Mouse (Mus musculus): ENCODE data around the gene Scd3. TPM values are rescaled to one million over a fixed set of nuclear protein-coding genes. Genes with fewer than 3 reads are reported as not detected.
"Not testable (repeated sequence)": the region's sequence is repeated elsewhere in the genome, so short reads cannot be mapped to it uniquely, and the experiment has no call there.

Gene Scd3
- polyA plus RNA-seq, 1 experiment = not detected

DNA sequence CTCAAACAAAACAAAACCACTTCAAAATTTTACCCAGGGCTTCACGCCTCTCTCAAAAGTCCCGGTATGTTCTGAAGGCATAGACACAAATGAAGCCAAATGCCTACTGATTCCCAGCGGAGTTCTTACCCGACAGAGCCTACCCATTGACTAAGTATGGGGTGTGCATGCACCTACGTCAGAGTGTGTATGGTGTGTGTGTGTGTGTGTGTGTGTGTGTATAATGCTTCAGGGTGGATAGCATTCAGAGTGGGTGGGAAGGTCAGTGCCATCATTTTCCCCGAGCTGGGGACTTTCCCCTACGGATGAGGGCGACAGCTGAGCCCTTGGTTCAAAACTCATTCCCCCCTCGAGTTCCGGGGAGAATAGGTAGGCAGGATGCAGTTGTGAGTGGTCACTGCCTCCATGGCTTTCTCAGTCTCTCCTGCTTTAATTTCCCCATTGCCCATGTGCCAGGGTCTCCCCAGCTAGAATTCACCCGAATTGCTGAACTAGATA lies 45.8 kb downstream of the Scd3 start:
- Histone ChIP-seq H3K27me3 (replicated peaks) (peaks cover 3% of the 10 kb centered on the region), H3K9me3 (no peaks in the 10 kb centered on the region), H3K4me3 (replicated peaks) (peak overlapping the region; percentile 92), H3K36me3 (replicated peaks; ENCODE audit: low read length) (peaks cover 7% of the 10 kb centered on the region), H3K4me1 (peaks cover 74% of the 10 kb centered on the region)
- no peak for TF ChIP-seq FLI1 (IDR thresholded peaks at IDR 0.05; ENCODE audit: low read length)
- no peak for TF ChIP-seq GATA1 (IDR thresholded peaks at IDR 0.05; ENCODE audit: borderline replicate concordance, low read length)

- H3K4me1 ChIP-seq = peaks cover 81% of the 10 kb centered on the region
- H3K27me3 ChIP-seq (replicated peaks) = not testable (repeated sequence)
Observed at GRCm38 (mm10) chr19:44251138-44251537, 48.1 kb downstream of the Scd3 start.

DNA sequence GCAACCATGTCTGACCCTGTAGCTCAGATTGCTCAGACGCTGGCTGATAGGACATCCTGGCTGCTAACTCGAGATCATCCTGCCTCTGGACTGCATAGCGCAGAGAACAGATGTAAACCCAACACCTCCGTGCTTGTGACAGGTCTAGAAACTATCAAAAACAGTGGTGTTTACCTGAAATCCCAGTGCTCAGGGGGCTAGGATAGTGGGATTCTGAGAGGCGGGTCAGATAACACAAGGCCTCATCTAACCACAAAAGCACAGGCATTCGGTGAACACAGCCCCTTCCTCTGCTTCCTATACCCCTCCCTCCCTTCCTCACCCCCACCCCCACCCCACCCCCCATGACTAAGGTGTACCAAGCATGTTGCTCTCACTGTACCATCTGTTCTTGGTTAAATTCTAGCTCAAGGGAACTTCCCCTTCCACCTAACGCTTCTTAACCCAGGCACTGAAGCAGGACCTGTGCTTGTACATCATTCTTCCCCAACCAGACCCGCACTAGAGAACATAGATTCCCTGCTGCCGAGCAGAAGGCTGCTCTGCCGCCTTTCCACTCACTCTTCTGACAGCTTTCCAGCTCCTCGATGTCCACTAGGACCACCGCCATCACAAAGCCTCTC lies 49.0 kb downstream of the Scd3 start:
- no peaks in the 10 kb centered on the region for H3K27me3 ChIP-seq (replicated peaks)
- H3K4me1 ChIP-seq = peaks cover 73% of the 10 kb centered on the region
- H3K9me3 ChIP-seq = no peaks in the 10 kb centered on the region
- TF ChIP-seq FLI1 (IDR thresholded peaks at IDR 0.05; ENCODE audit: low read length) (no peak), GATA1 (IDR thresholded peaks at IDR 0.05; ENCODE audit: borderline replicate concordance, low read length) (no peak)
- no peak overlapping the region for H3K4me3 ChIP-seq (replicated peaks)
- peaks cover 7% of the 10 kb centered on the region for H3K36me3 ChIP-seq (replicated peaks; ENCODE audit: low read length)

More at GRCm38 (mm10) chr19:44251138-44251537, 48.1 kb downstream of the Scd3 start:
- not testable (repeated sequence) for H3K36me3 ChIP-seq (replicated peaks; ENCODE audit: low read length); H3K4me3 ChIP-seq (replicated peaks); H3K9me3 ChIP-seq

- H3K4me1 ChIP-seq = peaks cover 65% of the 10 kb centered on the region
- H3K4me3 ChIP-seq (replicated peaks); H3K27me3 ChIP-seq (replicated peaks); H3K36me3 ChIP-seq (replicated peaks; ENCODE audit: low read length); H3K9me3 ChIP-seq: not testable (repeated sequence)
Observed at GRCm38 (mm10) chr19:44254106-44254505, 51.0 kb downstream of the Scd3 start.

- H3K9me3 ChIP-seq = no peaks in the 10 kb centered on the region
- H3K36me3 ChIP-seq (replicated peaks; ENCODE audit: low read length) = peaks cover 7% of the 10 kb centered on the region
- H3K4me3 ChIP-seq (replicated peaks) = no peak overlapping the region
- no peaks in the 10 kb centered on the region for H3K27me3 ChIP-seq (replicated peaks)
- H3K4me1 ChIP-seq = peaks cover 52% of the 10 kb centered on the region
- TF ChIP-seq FLI1 (IDR thresholded peaks at IDR 0.05; ENCODE audit: low read length) = no peak
- TF ChIP-seq GATA1 (IDR thresholded peaks at IDR 0.05; ENCODE audit: borderline replicate concordance, low read length) = no peak
Observed at GRCm38 (mm10) chr19:44257377-44257966, 54.4 kb downstream of the Scd3 start.

DNA sequence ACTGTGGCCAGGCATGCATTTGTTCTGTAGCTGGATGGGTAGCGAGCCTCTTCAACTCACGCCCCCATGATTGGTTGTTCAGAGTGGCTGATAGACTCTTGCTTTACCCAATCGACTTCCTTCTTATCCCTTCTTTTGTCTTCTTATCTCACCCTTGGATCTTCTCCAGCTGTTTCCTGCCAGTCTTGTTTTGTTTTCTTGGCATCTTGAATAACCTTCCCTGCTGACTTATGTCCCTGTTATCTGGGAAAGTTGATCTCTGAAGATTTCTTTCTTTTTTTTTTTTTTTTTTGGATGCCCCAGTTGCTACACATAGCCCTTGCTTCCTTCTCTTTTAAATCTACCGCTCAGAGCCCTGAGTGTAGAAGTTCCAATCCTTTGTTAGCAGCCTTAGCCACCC lies 56.4 kb downstream of the Scd3 start:
- TF ChIP-seq GATA1 (IDR thresholded peaks at IDR 0.05; ENCODE audit: borderline replicate concordance, low read length) (no peak), FLI1 (IDR thresholded peaks at IDR 0.05; ENCODE audit: low read length) (no peak)
- H3K4me3 ChIP-seq (replicated peaks) = no peak overlapping the region
- H3K9me3 ChIP-seq = no peaks in the 10 kb centered on the region
- no peaks in the 10 kb centered on the region for H3K27me3 ChIP-seq (replicated peaks)
- H3K4me1 ChIP-seq = peaks cover 40% of the 10 kb centered on the region
- no peaks in the 10 kb centered on the region for H3K36me3 ChIP-seq (replicated peaks; ENCODE audit: low read length)

DNA sequence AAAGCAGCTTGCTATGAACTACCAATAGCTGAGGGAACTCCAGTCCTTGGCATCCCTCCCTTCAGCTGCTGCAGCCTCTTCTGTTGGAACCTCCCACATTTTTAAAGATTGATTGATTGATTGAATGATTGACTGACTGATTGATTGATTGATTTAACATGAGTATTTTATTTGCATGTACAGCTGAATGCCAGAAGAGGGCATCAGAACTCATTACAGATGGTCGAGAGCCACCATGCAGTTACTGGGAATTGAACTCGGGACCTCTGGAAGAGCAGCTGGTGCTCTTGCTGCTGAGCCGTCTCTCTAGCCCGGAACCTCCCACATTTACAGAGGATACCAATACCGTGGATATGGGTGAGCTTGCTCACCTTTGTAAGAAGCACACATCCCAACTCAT lies 57.4 kb downstream of the Scd3 start:
- Histone ChIP-seq H3K9me3 (no peaks in the 10 kb centered on the region), H3K4me3 (replicated peaks) (no peak overlapping the region), H3K36me3 (replicated peaks; ENCODE audit: low read length) (no peaks in the 10 kb centered on the region), H3K27me3 (replicated peaks) (no peaks in the 10 kb centered on the region), H3K4me1 (peaks cover 40% of the 10 kb centered on the region)
- no peak for TF ChIP-seq GATA1 (IDR thresholded peaks at IDR 0.05; ENCODE audit: borderline replicate concordance, low read length)
- no peak for TF ChIP-seq FLI1 (IDR thresholded peaks at IDR 0.05; ENCODE audit: low read length)

DNA sequence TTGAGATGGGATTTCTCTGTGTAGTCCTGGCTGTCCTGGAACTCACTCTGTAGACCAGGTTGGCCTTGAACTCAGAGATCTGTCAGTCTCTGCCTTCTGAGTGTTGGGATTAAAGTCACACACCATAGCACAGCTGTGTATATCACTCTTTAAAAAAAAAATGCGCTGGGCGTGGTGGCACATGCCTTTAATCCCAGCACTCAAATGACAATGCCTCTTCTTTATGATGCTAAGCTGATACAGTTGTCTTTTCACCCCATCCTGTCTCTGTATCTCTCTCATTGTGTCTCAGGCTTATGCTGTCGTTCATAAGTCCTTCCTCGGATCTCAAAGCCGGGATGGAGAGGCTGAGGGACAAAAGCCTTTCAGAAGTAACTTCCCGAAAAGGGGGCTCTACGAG lies 58.7 kb downstream of the Scd3 start:
- Histone ChIP-seq H3K36me3 (replicated peaks; ENCODE audit: low read length) (no peaks in the 10 kb centered on the region), H3K4me3 (replicated peaks) (no peak overlapping the region), H3K9me3 (no peaks in the 10 kb centered on the region), H3K4me1 (peaks cover 51% of the 10 kb centered on the region), H3K27me3 (replicated peaks) (no peaks in the 10 kb centered on the region)
- no peak for TF ChIP-seq GATA1 (IDR thresholded peaks at IDR 0.05; ENCODE audit: borderline replicate concordance, low read length)
- TF ChIP-seq FLI1 (IDR thresholded peaks at IDR 0.05; ENCODE audit: low read length) = no peak

GRCm38 (mm10) chr19:44263581-44263980 lies 60.5 kb downstream of the Scd3 start:
- Histone ChIP-seq H3K36me3 (replicated peaks; ENCODE audit: low read length) (no peaks in the 10 kb centered on the region), H3K27me3 (replicated peaks) (no peaks in the 10 kb centered on the region), H3K4me3 (replicated peaks) (no peak overlapping the region), H3K9me3 (no peaks in the 10 kb centered on the region), H3K4me1 (peaks cover 51% of the 10 kb centered on the region)
- no peak for TF ChIP-seq FLI1 (IDR thresholded peaks at IDR 0.05; ENCODE audit: low read length)
- TF ChIP-seq GATA1 (IDR thresholded peaks at IDR 0.05; ENCODE audit: borderline replicate concordance, low read length) = no peak

GRCm38 (mm10) chr19:44264226-44264625 lies 61.2 kb downstream of the Scd3 start:
- Histone ChIP-seq H3K27me3 (replicated peaks) (no peaks in the 10 kb centered on the region), H3K9me3 (no peaks in the 10 kb centered on the region), H3K36me3 (replicated peaks; ENCODE audit: low read length) (no peaks in the 10 kb centered on the region), H3K4me1 (peaks cover 54% of the 10 kb centered on the region), H3K4me3 (replicated peaks) (peak overlapping the region; percentile 8)
- no peak for TF ChIP-seq GATA1 (IDR thresholded peaks at IDR 0.05; ENCODE audit: borderline replicate concordance, low read length)
- TF ChIP-seq FLI1 (IDR thresholded peaks at IDR 0.05; ENCODE audit: low read length) = no peak
